Mouse (Mus musculus) lung, adult 2 months (tissue): ENCODE results near the gene Cers2.

Source experiments
- CTCF ChIP-seq: fragments of 200-500 bp; IDR thresholded peaks from 2 replicates; pipeline ENCODE4 v1.5.1; 2011; ENCODE audit warnings: mild to moderate bottlenecking, low read length, control low read depth; ENCODE audit not compliant: insufficient read depth
- POLR2A ChIP-seq: fragments of 200-500 bp; IDR thresholded peaks from 2 replicates; pipeline ENCODE4 v1.6.1; 2011; ENCODE audit warnings: low read depth, mild to moderate bottlenecking, control low read depth, low read length, borderline replicate concordance; ENCODE audit errors: extremely low read depth

DNA sequence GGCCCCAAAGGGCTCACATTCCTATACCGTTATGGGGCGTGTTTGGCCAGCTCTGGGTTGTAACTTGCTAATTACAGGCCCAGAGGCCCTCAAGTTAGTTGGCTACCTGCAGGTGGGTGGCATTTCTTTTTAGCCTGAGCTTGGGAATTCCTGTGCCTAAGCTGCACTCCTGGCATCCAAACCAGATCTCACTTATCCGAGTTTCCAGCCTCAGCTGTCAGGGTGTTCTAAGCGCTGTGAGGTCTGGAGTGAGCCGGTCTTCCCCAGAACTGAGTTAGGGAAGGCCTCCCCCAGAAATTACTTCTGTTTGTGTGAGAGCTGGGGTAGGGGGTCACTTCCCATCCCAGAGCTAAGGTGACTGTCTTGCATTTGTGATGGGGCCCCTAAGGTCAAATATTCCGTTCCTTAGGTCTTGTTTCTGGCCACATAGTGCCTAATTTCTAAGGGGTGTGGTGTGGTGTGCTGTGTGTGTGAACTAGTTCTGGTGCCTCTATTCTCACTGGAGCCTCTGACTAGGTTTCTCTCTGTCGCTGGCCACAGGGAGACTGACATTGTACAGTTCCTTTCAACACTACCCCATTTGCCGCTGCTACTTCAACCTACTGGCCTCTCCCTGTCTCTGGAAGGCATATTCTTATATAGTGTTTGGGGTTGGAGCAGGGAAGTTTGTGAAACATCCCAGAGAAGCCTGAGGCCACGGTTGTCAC, 1.4 kb downstream of the Cers2 start:
- no peak for TF ChIP-seq CTCF
- no peak for TF ChIP-seq POLR2A
